Mouse (Mus musculus) embryo, embryonic 9.5 days (tissue): ENCODE data around the gene Vmn2r83.

Source experiments
- DNase-seq: peaks from one replicate; pipeline ENCODE4 v3.0.0-alpha.2; 2017; ENCODE audit errors: extremely low spot score

Vmn2r83 gene

GRCm38 (mm10) chr10:79537271-79537670, 68.7 kb downstream of the Vmn2r83 start:
- no peak for DNase-seq

GRCm38 (mm10) chr10:79537781-79538180, 69.2 kb downstream of the Vmn2r83 start:
- DNase-seq, result no peak

GRCm38 (mm10) chr10:79538323-79538722, 69.8 kb downstream of the Vmn2r83 start:
- no peak for DNase-seq

GRCm38 (mm10) chr10:79538873-79539272, 70.3 kb downstream of the Vmn2r83 start:
- no peak for DNase-seq

GRCm38 (mm10) chr10:79539701-79540495, 71.4 kb downstream of the Vmn2r83 start:
- DNase-seq, result no peak

GRCm38 (mm10) chr10:79540746-79541145, 72.2 kb downstream of the Vmn2r83 start:
- no peak for DNase-seq

GRCm38 (mm10) chr10:79541522-79541921, 73.0 kb downstream of the Vmn2r83 start:
- DNase-seq, result no peak

GRCm38 (mm10) chr10:79542171-79542570, 73.6 kb downstream of the Vmn2r83 start:
- no peak for DNase-seq
